Mouse (Mus musculus) intestine, postnatal 0 days (tissue): ENCODE data around the gene Coa5. TPM values are rescaled to one million over a fixed set of nuclear protein-coding genes. Genes with fewer than 3 reads are reported as not detected.

Experiments
- ATAC-seq: fragments of 200-750 bp; cut with Nextera tagmentation; 2 replicates; pipeline ENCODE4 v1.8.0; 2017; ENCODE audit warnings: mild to moderate bottlenecking, moderate TSS enrichment, moderate library complexity
- H3K27ac ChIP-seq: fragments of 300-500 bp; sonication (generic); 2 replicates; pipeline ENCODE4 v1.5.1; 2014; ENCODE audit warnings: mild to moderate bottlenecking, low read depth, low read length, moderate library complexity
- H3K27me3 ChIP-seq: fragments of 300-500 bp; sonication (generic); replicated peaks from 2 replicates; pipeline ENCODE4 v1.6.1; 2014; ENCODE audit warnings: low read length, mixed read lengths; ENCODE audit not compliant: control insufficient read depth, insufficient read depth
- H3K36me3 ChIP-seq: fragments of 300-500 bp; sonication (generic); 2 replicates; pipeline ENCODE4 v1.6.1; 2014; ENCODE audit warnings: mild to moderate bottlenecking, moderate library complexity; ENCODE audit not compliant: control insufficient read depth, insufficient read depth
- H3K4me1 ChIP-seq: fragments of 300-500 bp; sonication (generic); replicated peaks from 2 replicates; pipeline ENCODE4 v1.6.1; 2014; ENCODE audit warnings: antibody characterized with exemption, low read length, mixed read lengths; ENCODE audit not compliant: control insufficient read depth, insufficient read depth
- H3K4me2 ChIP-seq: fragments of 300-500 bp; sonication (generic); replicated peaks from 2 replicates; pipeline ENCODE4 v1.6.1; 2014; ENCODE audit warnings: low read depth, mild to moderate bottlenecking, moderate library complexity
- H3K4me3 ChIP-seq: fragments of 300-500 bp; sonication (generic); 2 replicates; pipeline ENCODE4 v1.5.1; 2014; ENCODE audit warnings: low read depth, low read length
- H3K9ac ChIP-seq: fragments of 300-500 bp; sonication (generic); 2 replicates; pipeline ENCODE4 v1.6.1; 2014; ENCODE audit warnings: mild to moderate bottlenecking, low read depth, low read length
- H3K9me3 ChIP-seq: fragments of 300-500 bp; sonication (generic); 2 replicates; pipeline ENCODE4 v1.6.1; 2016; ENCODE audit warnings: mixed run types; ENCODE audit not compliant: control insufficient read depth
- CTCF ChIP-seq: sonication (generic); IDR thresholded peaks from 2 replicates; pipeline ENCODE4 v1.5.1; 2016; ENCODE audit warnings: low read depth, mild to moderate bottlenecking, control low read depth, antibody characterized with exemption, moderate library complexity
- WGBS: fragments of 180-500 bp; shearing (Covaris S2); extraction: QIAGEN DNeasy Blood & Tissue Kit; methylation state at CpG from one replicate; pipeline ENCODE4 v1.1.7; 2014; 5-methylcytosine and 5-hydroxymethylcytosine counted together
- polyA plus RNA-seq: library from polyadenylated mRNA; unstranded; fragments of >200 nt; fragmentation: Nextera tagmentation; extraction: Ambion mirVana; gene quantifications from 2 replicates; pipeline ENCODE4 v1.2.1, GENCODE M21; 2015

Coa5 gene
- polyA plus RNA-seq, 1 experiment from 2014 or later = 33.4 TPM

DNA sequence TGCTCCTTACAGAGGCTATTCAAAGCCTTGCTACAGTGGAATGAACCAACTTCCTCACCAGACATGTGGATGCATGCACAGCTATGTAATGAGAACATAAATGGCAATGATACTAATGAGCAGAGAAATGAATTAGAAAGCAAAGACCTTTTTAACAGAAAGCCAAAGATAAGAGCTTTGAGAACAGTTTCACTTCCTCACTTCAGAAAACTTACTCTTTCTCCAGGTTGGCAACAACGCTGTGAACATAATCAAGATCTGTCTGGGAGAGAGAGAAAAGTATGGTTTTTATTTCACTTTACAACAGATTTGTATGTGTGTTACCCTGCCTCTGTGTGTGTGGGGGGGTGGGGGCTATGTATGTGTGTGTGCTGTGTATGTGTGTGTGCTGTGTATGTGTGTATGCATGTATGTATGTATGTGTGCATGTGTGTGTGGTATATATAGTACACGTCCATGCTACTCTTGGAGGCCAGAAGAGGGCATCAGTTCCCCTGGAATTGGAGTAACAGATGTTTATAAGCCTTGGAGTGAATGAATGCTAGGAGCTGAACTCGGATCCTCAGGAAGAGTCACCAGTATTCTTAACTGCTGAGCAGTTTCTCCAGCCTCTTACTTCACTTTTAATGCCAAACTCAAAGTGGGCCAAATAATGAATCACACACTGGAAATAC lies 36.6 kb upstream of the Coa5 start:
- no peak overlapping the region for H3K4me3 ChIP-seq
- no peak overlapping the region for H3K27ac ChIP-seq
- 86% methylated on average over 3 of the region's 3 CpGs for WGBS
- no peak overlapping the region for H3K4me2 ChIP-seq
- no peaks in the 10 kb centered on the region for H3K4me1 ChIP-seq
- no peaks in the 10 kb centered on the region for H3K9me3 ChIP-seq
- ATAC-seq = no peak
- peak; percentile 59 for TF ChIP-seq CTCF
- H3K36me3 ChIP-seq = peaks cover 54% of the 10 kb centered on the region
- H3K9ac ChIP-seq = no peak overlapping the region
- H3K27me3 ChIP-seq = no peaks in the 10 kb centered on the region

DNA sequence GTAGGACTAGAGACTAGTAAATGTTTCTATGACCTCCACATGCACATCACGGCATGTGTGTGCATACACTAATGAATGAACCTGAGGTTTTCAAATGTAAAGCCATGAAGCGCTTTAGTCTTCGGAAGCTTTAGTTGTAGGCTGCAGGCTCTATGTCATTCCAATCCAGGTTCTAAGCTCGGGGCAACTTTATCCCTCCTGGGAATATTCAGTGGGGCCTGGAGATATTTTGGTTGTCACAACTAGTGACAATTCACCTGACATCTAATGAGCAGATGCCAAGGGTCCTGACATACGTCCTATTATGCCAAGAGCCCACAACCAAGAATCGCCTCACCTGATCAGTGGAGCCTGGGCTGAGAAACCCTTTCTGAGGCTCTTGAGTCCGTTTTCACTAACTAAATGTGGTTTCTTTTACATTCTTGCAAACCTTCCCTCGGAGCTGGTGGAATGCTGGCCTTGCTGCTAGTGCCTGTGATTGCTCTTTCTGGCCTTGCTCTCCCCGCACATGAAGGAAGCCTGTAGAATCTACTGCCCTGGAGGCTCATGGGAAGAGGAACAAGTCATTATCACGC lies 35.1 kb upstream of the Coa5 start:
- no peak overlapping the region for H3K4me2 ChIP-seq
- H3K9ac ChIP-seq = no peak overlapping the region
- 85% methylated on average over 10 of the region's 10 CpGs for WGBS
- no peak overlapping the region for H3K4me3 ChIP-seq
- ATAC-seq = no peak
- H3K9me3 ChIP-seq = no peaks in the 10 kb centered on the region
- H3K4me1 ChIP-seq = no peaks in the 10 kb centered on the region
- peaks cover 63% of the 10 kb centered on the region for H3K36me3 ChIP-seq
- no peak for TF ChIP-seq CTCF
- H3K27me3 ChIP-seq = no peaks in the 10 kb centered on the region
- no peak overlapping the region for H3K27ac ChIP-seq

DNA sequence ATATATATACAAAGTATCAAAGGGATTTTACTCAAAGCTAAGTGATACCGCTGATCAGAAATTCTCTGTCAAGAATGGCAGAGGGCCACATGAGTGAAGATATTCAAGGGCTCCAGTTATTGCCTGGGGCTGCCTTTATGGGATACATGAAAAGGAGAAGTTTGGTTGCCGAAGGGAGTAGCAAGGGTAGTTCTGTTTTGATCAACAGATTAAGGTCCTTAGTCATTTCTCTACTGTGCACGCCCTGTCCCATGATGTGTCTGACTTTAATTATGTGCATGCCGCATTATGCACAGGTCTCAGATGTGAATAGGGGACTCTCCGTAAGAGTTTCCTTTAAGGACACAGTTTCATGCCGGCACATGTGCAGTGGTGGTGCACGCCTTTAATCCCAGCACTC lies 27.6 kb upstream of the Coa5 start:
- H3K9me3 ChIP-seq = no peaks in the 10 kb centered on the region
- WGBS = 93% methylated on average over 7 of the region's 7 CpGs
- peaks cover 73% of the 10 kb centered on the region for H3K36me3 ChIP-seq
- H3K9ac ChIP-seq = no peak overlapping the region
- no peak overlapping the region for H3K27ac ChIP-seq
- no peak overlapping the region for H3K4me3 ChIP-seq
- ATAC-seq = no peak
- no peak overlapping the region for H3K4me2 ChIP-seq
- no peaks in the 10 kb centered on the region for H3K4me1 ChIP-seq
- no peaks in the 10 kb centered on the region for H3K27me3 ChIP-seq
- TF ChIP-seq CTCF = no peak

DNA sequence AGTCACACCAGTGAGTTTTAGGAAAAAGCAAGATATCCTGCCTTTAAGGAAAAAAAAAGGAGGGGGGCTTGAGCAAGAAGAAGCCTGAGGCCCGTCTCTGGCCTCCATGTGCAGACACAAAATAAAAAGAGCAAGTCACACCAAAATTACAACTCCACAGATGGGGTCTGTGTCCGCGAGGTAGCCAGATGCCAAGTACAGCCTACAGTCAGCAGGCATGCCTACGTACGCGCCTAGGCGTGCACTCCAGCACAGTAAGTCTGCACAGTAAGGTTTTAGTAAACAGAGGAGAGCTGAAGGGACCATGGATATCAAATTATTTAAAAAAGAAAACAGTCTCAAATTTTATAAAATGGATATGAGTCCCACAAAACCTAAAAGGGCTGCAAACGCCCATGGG lies 21.4 kb upstream of the Coa5 start:
- Histone ChIP-seq H3K9ac (no peak overlapping the region), H3K27ac (no peak overlapping the region), H3K4me3 (no peak overlapping the region), H3K27me3 (no peaks in the 10 kb centered on the region), H3K9me3 (no peaks in the 10 kb centered on the region), H3K36me3 (peaks cover 70% of the 10 kb centered on the region), H3K4me1 (no peaks in the 10 kb centered on the region), H3K4me2 (no peak overlapping the region)
- no peak for TF ChIP-seq CTCF
- no peak for ATAC-seq
- WGBS = 94% methylated on average over 8 of the region's 8 CpGs

DNA sequence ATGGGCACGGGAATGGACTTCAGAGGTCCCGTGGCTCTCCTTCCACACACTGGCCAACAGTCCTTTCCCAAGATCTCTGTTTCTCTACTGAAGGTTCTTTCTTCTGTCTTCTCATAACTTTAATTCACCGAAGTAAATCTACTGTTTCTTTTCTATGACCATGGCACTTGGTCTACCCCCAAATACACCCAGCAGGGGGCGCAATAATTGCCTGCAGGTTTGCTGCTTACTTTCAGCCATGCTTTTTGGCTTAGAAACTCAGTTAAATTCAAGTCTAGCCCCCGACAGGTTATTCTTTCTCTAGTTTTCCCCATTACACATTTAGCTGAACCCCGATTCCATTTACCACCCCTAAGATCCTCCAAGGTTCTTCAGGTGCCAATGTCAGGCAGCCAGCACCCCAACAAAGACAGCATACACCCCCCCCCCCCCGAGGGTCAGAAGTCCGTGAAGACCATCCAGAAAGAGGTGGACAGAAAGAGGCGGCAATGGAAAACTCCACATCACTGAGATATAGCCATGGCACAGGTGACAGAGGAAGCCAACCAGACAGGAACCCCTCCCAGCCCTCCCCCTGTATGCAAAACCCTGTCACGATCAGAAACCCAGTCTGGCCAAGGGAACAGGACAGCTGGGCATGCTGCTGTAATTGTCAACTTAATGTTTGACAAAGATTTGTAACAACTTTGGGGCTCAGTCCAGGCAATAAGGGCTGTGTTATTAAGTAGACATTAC lies 18.6 kb upstream of the Coa5 start:
- Histone ChIP-seq H3K4me1 (no peaks in the 10 kb centered on the region), H3K36me3 (peaks cover 74% of the 10 kb centered on the region), H3K9ac (no peak overlapping the region), H3K9me3 (no peaks in the 10 kb centered on the region), H3K27me3 (no peaks in the 10 kb centered on the region), H3K27ac (no peak overlapping the region), H3K4me2 (no peak overlapping the region), H3K4me3 (no peak overlapping the region)
- ATAC-seq = no peak
- 74% methylated on average over 10 of the region's 10 CpGs for WGBS
- TF ChIP-seq CTCF = peak; percentile 72
